Mouse (Mus musculus) testis, adult 2 months (tissue): ENCODE results near the gene Sult1b1.

Source experiments
- CTCF ChIP-seq: fragments of 200-500 bp; IDR thresholded peaks from 2 replicates; pipeline ENCODE4 v1.5.1; 2012; ENCODE audit warnings: low read depth, mild to moderate bottlenecking, inconsistent platforms, low read length, moderate library complexity; ENCODE audit not compliant: control insufficient read depth, insufficient read depth, insufficient replicate concordance
- POLR2A ChIP-seq: fragments of 200-500 bp; IDR thresholded peaks from 2 replicates; pipeline ENCODE4 v1.6.1; 2012; ENCODE audit warnings: low read depth, mild to moderate bottlenecking, inconsistent platforms, low read length, moderate library complexity; ENCODE audit not compliant: control insufficient read depth

DNA sequence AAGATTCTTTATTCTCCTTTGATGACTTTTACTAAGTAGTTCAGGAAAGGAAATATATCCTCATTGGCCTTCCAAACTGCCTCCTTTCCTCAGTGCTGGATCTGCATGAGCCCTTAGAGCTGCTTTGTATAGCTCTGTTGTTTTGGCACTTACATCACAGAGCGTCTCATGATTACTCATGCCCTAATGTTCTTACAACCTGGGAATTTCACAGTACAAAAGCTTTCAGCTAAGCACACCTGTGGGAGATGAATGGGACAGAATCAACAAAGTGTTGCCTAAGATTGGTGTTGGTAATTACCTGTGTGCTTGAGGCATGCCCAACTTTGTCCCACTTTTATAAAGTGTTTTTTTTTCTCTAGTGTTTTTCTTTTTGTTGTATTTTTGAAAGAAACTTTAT is 35.3 kb downstream of the Sult1b1 start:
- TF ChIP-seq CTCF = no peak
- no peak for TF ChIP-seq POLR2A
